Mouse (Mus musculus) liver, embryonic 14.5 days (tissue): ENCODE data around the gene Rps19. TPM values are rescaled to one million over a fixed set of nuclear protein-coding genes. Genes with fewer than 3 reads are reported as not detected.
"Not testable (repeated sequence)": the region's sequence is repeated elsewhere in the genome, so short reads cannot be mapped to it uniquely, and the experiment has no call there.

ENCODE experiments used
- ATAC-seq: fragments of 200-750 bp; cut with Nextera tagmentation; 2 replicates; pipeline ENCODE4 v1.8.0; 2017; ENCODE audit warnings: moderate number of reproducible peaks, mild to moderate bottlenecking, moderate library complexity; ENCODE audit not compliant: insufficient read depth
- DNase-seq, 3 experiments: peaks; one replicate each; pipeline ENCODE4 v3.0.0-alpha.2; 2012 to 2013; ENCODE audit warnings: low read depth in 3 of 3, low spot score in 3 of 3
- H3K27ac ChIP-seq: fragments of 300-500 bp; sonication (generic); 2 replicates; pipeline ENCODE4 v1.5.1; 2014; ENCODE audit warnings: moderate library complexity, mild to moderate bottlenecking, control low read depth, inconsistent platforms
- H3K27me3 ChIP-seq: fragments of 300-500 bp; sonication (generic); 2 replicates; pipeline ENCODE4 v1.6.1; 2014; ENCODE audit warnings: mild to moderate bottlenecking, low read length, moderate library complexity; ENCODE audit not compliant: control insufficient read depth, insufficient read depth
- H3K36me3 ChIP-seq: fragments of 300-500 bp; sonication (generic); replicated peaks from 2 replicates; pipeline ENCODE4 v1.6.1; 2014; ENCODE audit warnings: low read depth; ENCODE audit not compliant: control insufficient read depth, insufficient read depth
- H3K4me1 ChIP-seq, 2 experiments: fragments of 200-500 bp in 1 of 2; fragments of 300-500 bp in 1 of 2; sonication (generic) in 1 of 2; replicated peaks; 2 replicates each; pipeline ENCODE4 v1.6.1; 2012 to 2014; ENCODE audit warnings: antibody characterized with exemption in 1 of 2, inconsistent platforms in 1 of 2, low read length in 1 of 2; ENCODE audit not compliant: control insufficient read depth in 2 of 2, insufficient read depth in 2 of 2
- H3K4me2 ChIP-seq: fragments of 300-500 bp; sonication (generic); 2 replicates; pipeline ENCODE4 v1.6.1; 2014; ENCODE audit warnings: low read depth, mild to moderate bottlenecking, control low read depth, moderate library complexity
- H3K4me3 ChIP-seq, 2 experiments: fragments of 200-500 bp in 1 of 2; fragments of 300-500 bp in 1 of 2; sonication (generic) in 1 of 2; 2 replicates each; pipeline ENCODE4 v1.5.1; 2012 to 2014; ENCODE audit warnings: low read depth in 2 of 2, low read length in 2 of 2, mild to moderate bottlenecking in 2 of 2, control low read depth in 1 of 2, inconsistent platforms in 1 of 2, moderate library complexity in 1 of 2; ENCODE audit not compliant: insufficient read depth in 1 of 2
- H3K9ac ChIP-seq: fragments of 300-500 bp; sonication (generic); replicated peaks from 2 replicates; pipeline ENCODE4 v1.6.1; 2014; ENCODE audit warnings: mild to moderate bottlenecking, control low read depth, moderate library complexity
- H3K9me3 ChIP-seq: fragments of 300-500 bp; sonication (generic); 2 replicates; pipeline ENCODE4 v1.6.1; 2016; ENCODE audit warnings: low read length, mixed read lengths; ENCODE audit not compliant: control insufficient read depth
- CTCF ChIP-seq: IDR thresholded peaks from 2 replicates; pipeline ENCODE4 v1.5.1; 2016; ENCODE audit warnings: antibody characterized with exemption, low read depth, control low read depth
- EP300 ChIP-seq: IDR thresholded peaks from 2 replicates; pipeline ENCODE4 v1.6.1; 2016; ENCODE audit warnings: antibody characterized with exemption, low read depth
- WGBS: fragments of 180-500 bp; shearing (Covaris S2); extraction: QIAGEN DNeasy Blood & Tissue Kit; methylation state at CpG from one replicate; pipeline ENCODE4 v1.1.7; 2014; ENCODE audit not compliant: insufficient replicate concordance; 5-methylcytosine and 5-hydroxymethylcytosine counted together
- polyA plus RNA-seq, 2 experiments: library from polyadenylated mRNA; depleted of rRNA in 1 of 2; stranded (reverse) in 1 of 2; unstranded in 1 of 2; fragments of >200 nt; fragmentation: Nextera tagmentation in 1 of 2; extraction: Ambion mirVana in 1 of 2; gene quantifications; 2 replicates each; pipeline versions ENCODE4 v1.2.1 to v1.2.3; 2012 to 2014

Gene Rps19
- polyA plus RNA-seq (2012; rRNA removed) (418 and 615 TPM in 2 replicates), polyA plus RNA-seq (2014; fragmentation: Nextera tagmentation; extraction: Ambion mirVana) (1,649 and 1,654 TPM in 2 replicates)

- Histone ChIP-seq H3K36me3 (peaks cover 39% of the 10 kb centered on the region), H3K9ac (peak within 1 kb of the TSS; percentile 96), H3K9me3 (no peaks in the 10 kb centered on the region), H3K27ac (peak within 1 kb of the TSS; percentile 86), H3K4me1 (peaks cover 7 to 23% of the 10 kb centered on the region in 2 experiments; a peak in 3 of 4 replicates), H3K4me2 (peak within 1 kb of the TSS; percentile 65), H3K4me3 (peak within 1 kb of the TSS; percentile 87 to 89), H3K27me3 (no peaks in the 10 kb centered on the region)
- ATAC-seq (peak; percentile 92), DNase-seq (peak; percentile 98 to 99 (median 99))
- under 1% methylated on average over 57 of the region's 57 CpGs for WGBS
- TF ChIP-seq CTCF (peak; percentile 82), EP300 (peak; percentile 90)
These were observed at the start of gene Rps19 for GRCm38 (mm10) chr7:24883896-24884692. Gene Rps19, plus strand, starts transcription at chr7:24884371.

DNA sequence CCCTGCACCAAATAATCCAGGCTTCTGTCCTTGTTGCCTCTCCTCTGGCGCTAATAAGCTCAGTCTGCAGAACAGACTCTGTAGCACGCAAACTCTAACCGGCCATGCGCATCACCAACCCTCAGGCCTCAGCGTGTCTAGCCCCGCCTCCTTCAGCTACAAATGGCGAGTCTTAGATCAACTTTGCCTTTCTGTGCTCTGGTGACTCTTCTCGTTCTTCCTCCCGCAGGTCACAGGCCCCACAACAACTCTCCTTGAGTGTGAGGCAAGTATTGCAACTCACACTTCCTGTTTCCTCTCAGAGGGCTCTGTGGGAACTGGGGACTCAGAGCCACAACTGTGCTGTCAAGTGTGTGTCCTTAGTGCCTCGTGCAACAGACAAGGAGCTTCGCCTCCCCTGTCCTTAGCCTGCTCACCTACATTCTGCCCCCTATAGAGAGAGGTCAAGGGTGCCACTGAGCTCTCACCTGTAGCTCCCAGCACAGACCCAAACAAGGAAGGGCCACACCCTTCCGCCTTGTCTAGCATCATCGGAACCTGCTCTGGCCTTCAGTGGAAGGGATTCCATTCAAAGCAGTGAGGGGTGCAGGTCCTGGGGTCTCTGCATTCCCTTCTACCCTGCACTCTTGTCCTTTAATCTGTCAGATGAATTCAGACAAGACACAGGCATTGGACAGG lies 45.3 kb upstream of the Rps19 start:
- H3K4me2 ChIP-seq, H3K27ac ChIP-seq, ATAC-seq, H3K4me1 ChIP-seq, DNase-seq, H3K9ac ChIP-seq, H3K9me3 ChIP-seq, H3K27me3 ChIP-seq, H3K36me3 ChIP-seq, H3K4me3 ChIP-seq: not testable (repeated sequence)
- WGBS, result 39% methylated on average over 11 of the region's 13 CpGs

- 35% methylated on average over 8 of the region's 8 CpGs for WGBS
- no peak for ATAC-seq
These were observed 44.8 kb upstream of the Rps19 start for GRCm38 (mm10) chr7:24839410-24839808.

GRCm38 (mm10) chr7:24840331-24840730 lies 43.8 kb upstream of the Rps19 start:
- Histone ChIP-seq H3K9ac (no peak overlapping the region), H3K4me3 (no peak overlapping the region), H3K4me1 (0 out of 4 replicates have a peak, but pooled peaks cover 0 to 2% of the 10 kb centered on the region in 2 experiments), H3K36me3 (no peaks in the 10 kb centered on the region), H3K27ac (no peak overlapping the region), H3K27me3 (no peaks in the 10 kb centered on the region), H3K9me3 (no peaks in the 10 kb centered on the region), H3K4me2 (no peak overlapping the region)
- no peak for TF ChIP-seq EP300
- TF ChIP-seq CTCF, result no peak
- 56% methylated on average over 3 of the region's 3 CpGs for WGBS
- ATAC-seq (no peak), DNase-seq (no peak)

More at GRCm38 (mm10) chr7:24839410-24839808, 44.8 kb upstream of the Rps19 start:
- Histone ChIP-seq H3K9me3 (no peaks in the 10 kb centered on the region), H3K36me3 (no peaks in the 10 kb centered on the region), H3K4me3 (no peak overlapping the region), H3K4me1 (0 out of 4 replicates have a peak, but pooled peaks cover 0 to 2% of the 10 kb centered on the region in 2 experiments), H3K27ac (no peak overlapping the region), H3K9ac (no peak overlapping the region), H3K27me3 (no peaks in the 10 kb centered on the region), H3K4me2 (no peak overlapping the region)
- no peak for DNase-seq
- TF ChIP-seq EP300 (no peak), CTCF (no peak)

DNA sequence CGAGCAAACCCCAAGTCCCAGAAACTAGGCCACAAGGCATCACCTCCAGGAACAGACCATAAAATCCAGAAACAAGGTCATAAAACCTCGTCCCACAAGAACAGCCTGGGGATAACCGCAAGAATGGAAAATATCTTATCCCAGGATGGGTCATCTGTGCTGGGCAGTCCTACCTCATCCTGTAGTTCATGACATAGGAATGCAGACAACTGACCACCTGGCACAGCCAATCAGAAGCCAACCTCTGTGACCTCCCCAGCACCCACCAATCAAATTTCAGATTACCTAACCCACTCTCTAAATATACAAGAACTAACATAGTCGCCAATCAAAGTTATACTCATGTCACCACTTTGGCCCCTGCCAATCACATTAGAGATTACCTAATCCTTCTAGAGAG lies 43.2 kb upstream of the Rps19 start:
- DNase-seq (no peak), ATAC-seq (no peak)
- 63% methylated on average over 4 of the region's 4 CpGs for WGBS
- Histone ChIP-seq H3K36me3 (no peaks in the 10 kb centered on the region), H3K27ac (no peak overlapping the region), H3K9ac (no peak overlapping the region), H3K4me3 (no peak overlapping the region), H3K9me3 (no peaks in the 10 kb centered on the region), H3K4me2 (no peak overlapping the region), H3K27me3 (no peaks in the 10 kb centered on the region), H3K4me1 (peaks cover 3 to 6% of the 10 kb centered on the region in 2 experiments)
- no peak for TF ChIP-seq CTCF
- no peak for TF ChIP-seq EP300
